Mouse (Mus musculus) layer of hippocampus, adult 8-10 months (tissue): ENCODE measurements around the gene Gm3239. TPM values are rescaled to one million over a fixed set of nuclear protein-coding genes. Genes with fewer than 3 reads are reported as not detected.
"Not testable (repeated sequence)": the region's sequence is repeated elsewhere in the genome, so short reads cannot be mapped to it uniquely, and the experiment has no call there.

Experiments
- DNase-seq, 2 experiments: peaks; one replicate each; pipeline ENCODE4 v3.0.0; 2022; ENCODE audit warnings: low spot score in 2 of 2
- total RNA-seq, 4 experiments: library from RNA; stranded (reverse); gene quantifications; 2 replicates each; pipeline ENCODE4 v1.2.4; 2022

Gm3239 gene
- total RNA-seq, result under 1 TPM in 1 of 4 experiments, not detected in 3; 0.54 TPM

GRCm38 (mm10) chr14:4663892-4664291 lies at the start of gene Gm3239:
Gene Gm3239, plus strand, starts transcription at chr14:4664192.
- DNase-seq, result not testable (repeated sequence)

GRCm38 (mm10) chr14:4632052-4632451 lies 31.9 kb upstream of the Gm3239 start, which contains the start of gene Gm8159:
Gene Gm8159, plus strand, starts transcription at chr14:4632352.
- DNase-seq, result not testable (repeated sequence)

GRCm38 (mm10) chr14:4649309-4649708 lies 14.7 kb upstream of the Gm3239 start:
- DNase-seq, result peak; percentile 2 to 16

GRCm38 (mm10) chr14:4650324-4650723 lies 13.7 kb upstream of the Gm3239 start:
- DNase-seq, result peak; percentile 2 to 20

- not testable (repeated sequence) for DNase-seq
Observed at GRCm38 (mm10) chr14:4708938-4709337, 44.9 kb downstream of the Gm3239 start, which contains the start of gene Gm7876. Gene Gm7876, plus strand, starts transcription at chr14:4709238.

Other genes starting within 250 kb of the Gm3239 start
- 1 to 10 TPM in 1 of 4 experiments, under 1 TPM in 2, not detected in 1; 0.67 to 1.8 (median 0.79) TPM for gene Gm3164, start 248.7 kb upstream of the Gm3239 start, total RNA-seq
- gene Gm3173, start 233.2 kb upstream of the Gm3239 start, total RNA-seq, result 1 to 10 TPM in 2 of 4 experiments, not detected in 2; 2.8 to 8.4 TPM
- gene Gm3182, start 182.4 kb upstream of the Gm3239 start, total RNA-seq, result under 1 TPM in 2 of 4 experiments, not detected in 2; 0.32 to 0.43 TPM
- not detected for gene Gm3047, start 108.8 kb upstream of the Gm3239 start, total RNA-seq
- under 1 TPM in 3 of 4 experiments, not detected in 1; 0.39 to 0.70 (median 0.50) TPM for gene Gm8159, start 31.8 kb upstream of the Gm3239 start, total RNA-seq
- gene Gm7876, start 45.0 kb downstream of the Gm3239 start, total RNA-seq, result not detected
- under 1 TPM in 2 of 4 experiments, not detected in 2; 0.25 to 0.90 TPM for gene Gm3252, start 62.6 kb downstream of the Gm3239 start, total RNA-seq
- gene Gm9602, start 112.1 kb downstream of the Gm3239 start, total RNA-seq, result not detected
- gene Gm3269, start 173.9 kb downstream of the Gm3239 start, total RNA-seq, result not detected
- gene Gm3264, start 191.4 kb downstream of the Gm3239 start, total RNA-seq, result 10 to 100 TPM in 2 of 4 experiments, 1 to 10 TPM in 2; 4.4 to 16.1 (median 7.7) TPM
- not detected for gene Gm3278, start 228.2 kb downstream of the Gm3239 start, total RNA-seq